Mouse (Mus musculus): ENCODE measurements around the gene Odf3l1. TPM values are rescaled to one million over a fixed set of nuclear protein-coding genes. Genes with fewer than 3 reads are reported as not detected.

The Odf3l1 gene
- total RNA-seq, 4 experiments from 2014 or later, result 0.29 to 1.5 (median 0.40) TPM; not detected in 1

DNA sequence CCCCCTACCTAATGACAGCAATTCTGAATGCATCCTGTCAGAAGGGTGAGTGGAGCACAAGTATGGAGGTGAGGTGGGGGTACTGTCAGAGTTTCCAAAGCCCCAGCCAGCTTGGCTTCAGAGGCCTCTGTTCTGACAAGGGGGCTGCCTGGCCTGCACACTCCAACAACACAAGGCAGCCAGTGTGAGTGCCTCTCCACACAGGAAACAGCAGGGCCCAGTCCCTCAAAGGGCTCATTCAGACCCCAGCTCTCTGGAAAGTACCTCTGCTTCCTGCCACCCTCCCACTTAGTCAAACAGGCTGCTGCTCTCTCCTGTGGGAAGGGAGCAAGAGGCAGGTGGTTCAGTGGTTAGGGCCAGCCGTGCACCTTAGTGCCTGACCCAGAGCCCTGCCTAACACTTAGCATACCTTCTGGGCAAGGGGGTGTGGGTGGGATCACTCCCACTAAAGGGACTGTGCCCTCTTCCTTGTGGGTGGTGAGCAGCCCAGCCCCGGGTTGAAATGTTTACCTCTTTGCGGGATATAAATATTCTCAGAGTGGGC is 17.1 kb upstream of the Odf3l1 start:
- DNase-seq, result no peak

DNA sequence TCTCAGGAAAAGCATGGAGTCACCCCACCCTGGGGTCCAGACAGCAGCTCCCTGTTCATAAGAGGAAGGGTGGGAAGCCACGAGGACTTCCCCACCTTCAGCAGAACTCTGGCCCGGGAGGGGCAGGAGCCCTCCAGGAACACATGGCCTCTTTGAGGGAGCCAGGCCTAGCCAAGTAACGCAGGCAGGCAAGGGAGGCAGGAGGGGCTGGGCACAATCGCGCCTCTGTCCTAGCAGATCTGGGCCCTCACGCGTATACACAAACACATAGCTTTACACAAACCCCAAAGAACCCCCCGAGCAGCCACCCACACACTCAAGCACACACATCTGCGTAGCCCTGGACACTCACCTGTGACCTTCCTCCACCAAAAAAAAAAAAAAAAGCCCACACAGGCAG is 16.3 kb upstream of the Odf3l1 start:
- no peak for DNase-seq

DNA sequence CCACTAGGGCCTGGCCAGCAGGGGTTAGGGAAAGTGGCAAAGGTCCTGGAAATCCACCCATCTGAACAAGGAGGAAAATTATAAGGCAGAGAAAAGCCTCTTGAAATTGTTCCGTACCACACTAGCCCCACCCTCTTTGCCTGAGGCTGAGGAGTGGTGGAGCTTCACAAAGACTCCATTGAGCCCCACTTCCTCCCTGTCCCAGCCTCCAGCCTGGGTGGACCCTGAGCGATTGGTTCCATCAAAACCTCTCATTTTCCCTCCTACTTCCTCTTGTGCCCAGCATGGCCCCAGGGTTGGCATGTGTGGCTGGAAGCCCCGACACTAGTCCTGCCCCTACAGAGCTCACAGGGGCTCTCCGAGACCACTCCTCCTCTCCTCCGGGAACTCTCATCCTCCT is 12.8 kb upstream of the Odf3l1 start:
- DNase-seq, result no peak

DNA sequence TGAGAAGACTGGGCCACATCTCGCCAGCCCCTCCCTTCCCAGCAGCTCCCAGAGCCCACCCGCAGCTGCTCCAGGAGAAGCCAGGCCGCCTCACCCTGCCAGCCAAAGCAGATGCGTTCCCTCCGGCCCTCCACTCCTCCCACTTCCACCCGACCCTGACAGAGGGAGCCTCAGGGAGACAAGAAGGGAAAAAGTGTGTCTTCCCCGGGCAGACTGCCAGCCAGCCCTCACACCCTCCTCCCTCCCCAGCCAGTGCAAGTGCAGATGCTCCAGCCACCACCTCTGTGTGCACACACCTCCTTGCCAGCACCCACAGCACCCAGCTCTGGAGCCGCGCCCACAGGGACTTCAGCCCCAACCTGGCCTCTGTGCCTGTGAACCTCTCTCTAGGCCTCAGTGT is 12.3 kb upstream of the Odf3l1 start:
- DNase-seq, result no peak

DNA sequence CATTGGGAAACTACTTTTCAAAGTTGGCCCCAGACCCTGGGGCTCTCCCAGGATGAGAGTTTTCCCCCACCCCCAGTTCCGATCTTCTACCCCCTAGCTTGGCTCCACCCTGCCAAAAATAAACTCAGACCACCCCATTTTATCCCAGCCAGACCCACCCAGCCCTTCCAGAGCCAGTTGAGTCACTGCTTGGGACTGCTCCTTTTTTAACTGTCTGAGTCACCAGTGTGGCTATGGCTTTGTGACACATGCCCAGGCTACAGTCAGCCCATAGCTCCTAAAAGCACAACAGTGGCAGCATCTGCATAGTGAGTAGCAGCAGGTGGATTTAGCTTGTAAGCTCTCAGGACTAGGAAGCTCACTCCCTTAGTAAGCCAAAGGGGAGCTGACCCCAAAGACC is 8.6 kb upstream of the Odf3l1 start:
- DNase-seq, result no peak

DNA sequence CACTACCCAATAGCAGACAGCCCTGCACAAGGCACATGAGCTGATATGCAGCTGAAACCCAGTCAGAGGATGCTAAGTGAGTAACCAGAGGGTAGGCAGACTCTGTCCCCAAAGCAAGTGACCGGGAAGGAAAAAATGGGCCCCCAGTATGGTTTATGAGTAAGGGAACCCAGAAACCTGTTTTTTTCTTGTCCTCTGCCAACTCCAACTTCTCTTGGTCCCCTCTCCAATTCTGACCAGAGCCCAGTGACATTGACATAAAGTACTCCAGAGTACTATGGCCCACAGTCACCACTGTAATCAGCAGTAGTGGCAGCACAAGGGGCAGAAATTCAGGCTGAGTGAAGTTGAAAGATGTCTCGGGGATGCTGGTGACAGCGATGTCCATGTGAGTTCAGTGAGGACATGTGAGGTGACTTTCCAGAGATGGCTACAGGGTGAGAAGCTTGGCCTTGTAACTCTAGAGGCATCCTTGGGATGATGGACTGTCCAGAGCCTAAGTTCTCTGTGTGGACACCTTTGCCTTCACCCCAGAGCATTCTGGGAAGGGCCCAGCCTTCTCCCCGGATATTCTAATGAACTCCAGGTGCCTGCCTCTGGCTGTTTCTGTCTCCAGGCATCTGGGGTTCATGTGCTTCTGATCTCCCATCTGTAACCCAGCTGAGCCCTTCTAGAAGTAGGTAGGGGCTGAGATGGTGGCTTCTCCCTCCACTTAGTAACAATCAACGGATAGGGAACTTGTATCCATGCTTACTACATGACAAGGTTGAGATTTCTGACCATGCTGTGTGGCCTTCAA is 7.8 kb upstream of the Odf3l1 start:
- no peak for DNase-seq

DNA sequence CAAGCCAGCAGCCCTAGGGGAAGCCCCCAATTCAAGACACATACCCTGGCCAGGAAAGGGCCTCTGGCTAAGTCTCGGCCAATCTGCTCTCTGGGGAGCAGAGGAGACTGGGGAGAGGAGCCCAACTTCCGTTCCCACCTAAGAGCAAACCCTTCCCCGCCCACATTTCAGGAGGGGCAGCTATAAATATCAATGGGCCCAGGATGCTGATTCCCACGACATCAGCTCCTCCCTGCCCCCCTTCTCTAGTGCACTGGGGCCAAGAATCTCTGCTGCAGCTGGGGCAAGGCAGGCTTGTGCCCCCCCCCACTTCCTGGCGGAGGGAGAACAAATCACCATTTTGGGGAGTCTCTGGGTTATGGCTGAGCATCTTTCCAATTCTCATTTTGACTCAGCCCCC is 6.7 kb upstream of the Odf3l1 start:
- DNase-seq, result no peak

DNA sequence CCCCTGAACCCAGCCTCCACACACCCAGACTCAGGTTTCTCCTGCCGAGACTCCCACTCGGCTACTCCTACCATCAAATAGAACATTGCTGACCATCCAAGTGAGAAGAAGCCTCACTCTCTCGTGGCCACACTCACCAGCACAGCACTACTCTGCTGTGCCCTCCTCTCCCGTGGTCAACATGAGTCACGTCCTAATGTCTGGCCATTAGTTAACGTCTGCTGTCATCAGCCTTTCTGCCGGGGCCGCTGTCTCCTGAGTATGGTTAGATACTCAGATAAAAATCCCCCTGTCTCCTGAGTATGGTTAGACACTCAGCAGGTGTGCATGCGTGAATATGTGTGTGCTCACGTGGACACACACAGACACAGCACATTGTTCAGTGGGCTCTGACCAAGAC is 6.3 kb upstream of the Odf3l1 start:
- DNase-seq, result no peak

DNA sequence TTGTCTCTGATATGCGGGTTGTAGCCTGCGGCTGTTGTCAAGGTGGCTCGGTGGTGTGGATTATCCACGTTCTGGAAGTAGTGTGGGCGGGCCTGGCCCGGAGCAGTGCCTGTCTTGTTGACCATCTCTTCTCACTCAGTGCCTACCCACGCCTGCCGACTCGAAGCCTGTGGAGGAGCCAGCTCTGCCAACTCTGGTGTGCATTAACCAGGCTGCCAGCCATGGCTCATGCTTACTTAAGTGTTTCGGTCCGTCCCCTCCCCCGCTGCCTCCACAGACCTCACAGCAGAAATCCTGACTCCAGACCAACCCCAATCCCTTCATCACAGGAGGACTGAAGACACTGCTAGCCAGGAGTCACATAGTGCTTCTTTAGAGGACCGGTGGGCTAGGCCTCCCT is 5.1 kb upstream of the Odf3l1 start:
- DNase-seq, result no peak

DNA sequence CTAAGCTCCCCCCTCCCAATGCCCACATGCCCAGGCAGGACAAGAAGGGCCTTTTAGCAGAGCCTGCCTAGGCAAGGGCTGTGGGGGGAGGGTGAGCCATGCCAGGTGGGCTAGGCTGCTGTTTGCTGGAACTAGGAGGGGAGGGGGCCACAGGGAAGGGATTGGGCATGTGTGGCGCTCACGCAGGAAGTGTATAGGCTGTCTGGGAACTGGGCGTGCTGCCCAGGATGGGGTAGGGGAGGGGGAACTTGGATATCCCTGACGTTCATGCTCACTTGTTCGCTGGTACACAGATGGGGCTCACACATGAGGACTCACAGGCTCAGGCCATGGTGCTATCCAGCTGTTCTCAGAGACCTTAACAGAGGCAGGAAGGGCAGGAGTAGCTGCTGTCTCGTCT is 3.8 kb upstream of the Odf3l1 start:
- no peak for DNase-seq

DNA sequence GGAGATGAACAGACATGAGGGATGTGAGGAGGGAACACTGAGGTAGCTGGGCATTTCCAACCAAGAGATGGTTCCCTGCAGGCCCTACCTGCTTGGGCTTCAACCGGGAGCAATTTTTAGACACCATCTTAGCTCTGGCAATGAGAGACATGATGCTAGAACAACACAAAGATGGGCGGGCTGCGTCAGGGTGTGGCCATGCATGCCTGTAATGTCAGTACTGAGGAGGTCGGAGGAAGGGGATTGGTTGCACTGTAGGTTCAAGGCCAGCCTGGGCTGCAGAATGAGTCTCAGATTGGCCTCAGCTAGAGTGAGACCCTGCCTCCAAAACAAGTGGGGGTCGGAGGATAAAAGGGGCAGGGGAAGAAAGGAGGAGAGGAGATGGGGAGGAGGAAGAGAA is 2.0 kb upstream of the Odf3l1 start:
- no peak for DNase-seq

DNA sequence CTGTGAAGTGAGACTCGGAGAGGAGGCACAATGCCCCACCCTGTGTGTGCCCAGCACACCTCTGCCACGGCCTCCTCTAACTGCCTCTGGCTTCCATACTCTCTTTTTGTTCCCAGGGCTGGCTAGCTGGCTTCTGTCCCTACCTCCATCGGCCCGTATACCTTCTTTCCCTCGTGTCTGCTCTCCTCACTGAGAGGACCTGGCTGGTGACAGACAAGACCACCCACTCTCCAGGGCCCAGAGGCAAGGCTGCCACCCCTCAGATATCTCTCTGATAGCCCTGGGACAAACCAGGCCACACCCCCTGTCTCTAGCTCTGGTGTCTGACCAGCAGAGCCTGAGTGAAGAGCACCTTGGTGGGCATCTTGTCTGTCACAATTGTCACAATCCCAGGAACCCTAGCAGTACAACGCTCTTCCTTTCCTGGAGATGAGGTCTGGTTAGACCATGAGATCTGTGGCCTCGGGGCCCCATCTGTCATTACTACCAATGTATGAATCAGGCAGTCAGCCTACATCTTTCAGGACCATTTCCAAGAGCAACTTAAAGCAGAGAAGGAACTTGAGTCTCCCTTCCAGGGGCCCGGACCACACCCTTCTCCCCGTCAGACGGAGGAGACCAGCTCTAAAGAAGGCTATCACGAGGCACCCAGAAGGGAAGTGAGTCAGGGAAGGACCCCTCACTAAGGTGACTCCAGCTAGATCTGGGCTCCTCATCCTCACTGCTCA is 1.4 kb upstream of the Odf3l1 start:
- no peak for DNase-seq

DNA sequence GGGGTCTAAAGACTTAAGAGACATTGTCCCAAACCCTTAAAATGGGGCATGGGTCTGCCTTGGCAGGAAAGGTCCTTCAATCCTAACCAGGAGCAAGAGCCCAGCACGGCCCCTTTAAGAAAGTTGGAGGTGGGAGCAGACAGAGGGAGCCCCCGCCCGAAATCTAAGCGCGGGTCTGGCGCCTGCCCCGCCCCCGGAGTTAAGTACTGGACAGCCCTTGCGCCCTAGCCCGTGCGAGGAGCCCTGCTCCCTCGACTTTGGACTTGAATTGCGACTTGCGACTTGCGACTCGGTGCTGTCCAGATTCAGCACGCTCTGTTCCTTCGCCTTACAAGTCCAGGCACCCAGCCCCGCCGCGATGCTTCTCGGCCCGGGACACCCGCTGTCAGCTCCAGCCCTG is 353 bp upstream of the Odf3l1 start, which contains the start of gene Cspg4:
Gene Cspg4, plus strand, starts transcription at position 202 of the 400 bp plus-strand sequence.
- no peak for DNase-seq

DNA sequence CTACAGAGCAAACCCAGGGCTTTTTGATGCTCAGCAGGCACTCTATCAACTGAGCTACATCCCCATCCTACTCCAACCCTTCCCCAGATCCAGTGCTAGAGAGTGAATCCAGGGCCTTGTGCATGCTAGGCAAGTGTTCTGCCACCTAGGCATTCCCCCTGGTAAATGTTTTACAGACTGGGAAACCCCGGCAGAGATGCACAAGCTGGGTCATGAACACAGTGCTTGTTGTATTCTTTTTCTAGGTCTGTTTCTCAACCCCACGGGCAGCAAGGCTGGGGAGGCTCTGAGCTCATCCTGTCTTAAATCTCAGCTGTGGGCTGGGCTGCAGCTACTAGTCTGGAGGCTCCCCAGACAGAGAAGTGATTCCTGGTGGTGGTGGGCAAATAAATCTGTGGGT is 1.6 kb downstream of the Odf3l1 start:
- DNase-seq, result no peak

DNA sequence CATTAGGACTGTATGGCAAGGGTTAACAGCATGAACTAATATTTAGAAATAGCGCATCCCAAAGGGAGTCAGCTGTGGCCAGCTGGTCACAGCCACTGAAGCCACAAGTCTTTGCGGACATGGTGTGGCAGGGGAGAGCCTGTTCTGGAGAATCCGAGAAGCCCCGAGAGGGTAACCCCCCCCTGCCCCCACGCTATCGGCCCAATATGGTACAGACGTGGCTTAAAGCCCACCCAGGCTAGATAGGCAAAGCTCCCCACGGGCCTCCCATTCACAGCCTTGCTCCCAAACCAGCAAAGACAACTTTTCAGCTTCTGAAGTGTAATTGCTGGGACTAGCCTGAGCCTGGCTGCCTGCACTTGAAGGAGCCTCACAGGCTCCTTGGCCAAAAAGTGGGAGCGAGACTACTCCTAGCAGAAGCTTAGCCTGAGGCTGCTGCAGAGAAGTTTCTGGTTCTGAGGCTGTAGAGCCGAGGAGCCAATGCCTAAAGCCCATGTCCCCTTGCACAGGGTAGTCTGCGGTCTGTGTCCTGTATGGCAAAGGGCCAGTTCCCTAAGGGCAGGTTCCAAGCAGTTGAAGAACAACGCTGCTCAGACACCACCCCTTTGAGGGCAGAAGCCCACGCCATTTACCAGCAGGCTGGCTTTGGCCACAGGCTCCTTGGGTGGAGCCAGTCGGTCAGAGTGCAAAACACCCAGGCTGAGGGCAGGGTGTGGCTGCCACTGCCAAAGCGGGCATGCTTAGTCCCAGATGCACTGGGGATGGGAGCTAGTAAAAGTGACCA is 3.8 kb downstream of the Odf3l1 start:
- DNase-seq, result no peak

DNA sequence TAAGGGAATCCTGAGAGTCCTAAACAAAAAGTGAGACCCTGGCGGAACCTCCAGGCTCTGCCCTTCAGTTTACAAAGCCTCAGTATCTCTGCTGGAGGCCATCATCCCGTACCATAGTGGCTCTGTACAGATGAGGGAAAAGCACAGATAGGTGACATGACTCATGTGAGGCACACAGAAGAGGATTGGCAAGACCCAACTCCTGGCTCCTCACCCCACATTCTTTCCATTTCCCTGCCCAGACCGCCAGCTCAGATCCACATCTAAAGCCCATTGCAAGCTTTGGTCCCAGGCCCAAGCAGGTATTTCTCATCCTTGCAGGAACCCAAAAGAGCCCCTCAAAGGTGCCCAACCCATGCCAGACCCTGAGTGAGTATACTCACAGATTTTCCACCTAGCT is 4.4 kb downstream of the Odf3l1 start:
- DNase-seq, result no peak

DNA sequence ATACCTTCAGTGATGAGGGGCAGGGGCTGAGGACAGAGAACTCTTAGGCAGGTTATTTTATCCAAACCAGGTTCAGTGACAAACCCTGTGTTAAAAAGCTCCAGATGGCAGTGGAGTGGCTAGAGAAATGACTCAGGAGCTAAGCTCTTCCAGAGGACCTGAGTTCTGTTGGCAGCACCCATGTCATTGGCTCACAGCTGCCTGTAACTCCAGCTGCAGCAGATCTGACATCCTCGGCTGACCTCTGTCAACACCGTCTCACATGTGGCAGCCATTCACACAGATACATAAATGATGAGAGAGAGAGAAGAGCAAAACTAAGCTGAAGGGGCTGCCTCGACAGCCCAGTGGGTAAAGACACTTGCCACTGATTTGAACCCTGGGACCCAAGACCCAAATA is 7.0 kb downstream of the Odf3l1 start:
- DNase-seq, result no peak

DNA sequence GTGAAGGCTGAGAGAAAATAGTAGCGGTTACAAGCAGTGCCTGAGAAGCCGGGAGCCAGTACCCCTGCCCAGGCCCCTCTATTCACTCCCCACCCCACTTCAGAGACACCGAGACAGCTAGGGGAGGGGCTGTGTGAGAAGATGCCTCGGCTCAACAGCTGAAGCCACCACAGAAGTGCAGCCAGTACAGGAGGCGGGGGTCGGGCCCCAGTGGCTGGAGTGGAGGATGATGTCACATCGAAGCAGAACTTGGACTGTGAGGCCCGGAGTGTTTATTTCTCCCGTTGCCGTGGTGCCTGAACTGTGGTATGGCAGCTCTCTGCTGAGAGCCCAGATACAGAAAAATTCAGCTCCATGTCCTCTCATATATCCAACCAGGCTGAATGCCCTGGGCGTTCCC is 12.7 kb downstream of the Odf3l1 start:
- DNase-seq, result no peak

DNA sequence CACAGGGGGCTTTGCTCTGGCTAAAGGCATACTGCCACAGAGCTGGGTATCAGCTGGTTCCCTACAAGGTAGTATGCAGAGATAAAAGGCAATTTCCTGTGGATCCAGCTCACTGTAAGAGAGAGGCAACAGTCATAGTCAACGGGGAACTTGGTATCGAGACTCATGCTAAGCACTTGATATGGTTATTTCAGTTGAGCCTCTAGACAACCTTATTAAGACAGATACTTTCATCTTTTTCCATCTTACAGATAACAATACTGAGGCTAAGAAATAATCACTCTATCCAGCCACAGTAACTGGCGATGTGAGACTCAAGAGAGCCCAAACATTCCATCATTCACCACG is 13.6 kb downstream of the Odf3l1 start:
- no peak for DNase-seq

DNA sequence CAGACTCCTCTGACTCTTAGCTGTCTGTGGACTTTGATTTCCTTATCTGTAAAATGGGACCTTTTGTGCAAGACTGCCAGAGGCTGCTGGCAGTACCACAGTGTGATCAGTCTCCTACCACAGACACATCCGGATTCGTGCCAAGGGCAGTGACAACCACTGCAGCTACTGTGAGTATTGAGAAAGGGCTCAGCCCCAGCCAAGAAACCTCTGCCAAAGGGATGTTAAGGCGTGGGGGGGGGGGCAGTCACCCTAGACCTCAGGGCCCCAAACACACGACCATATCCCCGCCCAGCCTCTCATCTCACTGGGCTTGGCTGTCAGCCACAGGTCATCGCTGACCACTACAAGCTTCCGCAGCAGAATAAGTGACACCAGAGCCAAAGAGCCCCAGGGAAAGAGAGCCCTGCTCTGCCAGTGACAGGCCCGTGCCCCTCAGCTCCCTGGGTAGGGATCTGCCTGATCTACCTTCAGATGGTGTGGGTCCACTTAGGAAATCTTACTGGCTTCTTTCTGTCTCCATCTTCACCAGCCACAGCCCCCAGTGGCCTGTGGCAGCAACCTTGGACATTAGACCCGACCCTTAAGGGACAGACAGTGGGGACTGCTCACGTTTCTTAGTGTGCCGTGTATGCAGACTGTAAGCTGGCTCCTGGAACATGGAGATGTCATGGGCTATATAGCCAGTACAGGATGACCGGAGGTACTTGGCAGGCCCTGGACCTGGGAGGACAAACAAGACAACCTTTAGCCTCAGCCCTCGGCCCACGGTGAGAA is 14.2 kb downstream of the Odf3l1 start:
- peak; percentile 68 for DNase-seq

DNA sequence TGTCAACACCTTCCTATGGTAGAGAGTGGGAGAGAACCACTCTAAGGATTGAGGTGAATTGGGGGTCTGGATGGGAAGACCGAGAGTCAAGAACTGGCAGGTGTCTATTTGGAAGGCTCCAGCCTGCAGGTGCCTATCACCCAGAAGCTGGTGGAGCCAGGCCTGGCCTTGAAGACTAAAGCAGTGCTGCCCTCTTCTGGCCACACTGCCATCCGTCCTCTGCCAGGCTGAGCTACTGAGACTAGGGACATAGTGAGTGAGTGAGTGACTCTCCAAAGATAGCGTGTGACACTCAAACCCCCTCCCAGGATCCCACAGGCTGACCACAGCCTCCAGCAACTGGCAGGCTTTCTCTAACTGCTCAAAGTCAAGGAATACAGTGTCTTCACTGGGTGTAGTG is 17.0 kb downstream of the Odf3l1 start:
- DNase-seq, result peak; percentile 28

DNA sequence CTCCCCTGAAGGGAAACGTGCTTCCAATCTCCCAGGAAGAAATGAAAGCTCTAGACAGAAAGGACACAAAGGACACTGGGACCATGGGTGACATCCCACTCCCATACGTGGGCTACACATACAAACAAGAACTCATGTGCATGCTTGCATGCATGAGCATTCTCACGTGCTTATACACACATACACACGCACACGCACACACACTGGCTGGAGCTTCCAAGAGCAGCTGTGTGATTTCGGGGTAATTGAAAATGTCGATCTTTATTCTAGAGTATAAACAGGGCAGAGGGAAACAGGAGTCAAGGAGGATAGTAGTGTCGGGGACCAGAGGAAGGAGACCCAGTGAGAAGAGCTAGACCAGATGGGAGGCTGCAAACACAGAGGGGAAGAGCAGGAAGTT is 19.8 kb downstream of the Odf3l1 start:
- DNase-seq, result no peak

Measured in adrenal gland, adult 8-10 months (tissue).